Mouse (Mus musculus) intestine, postnatal 0 days (tissue): ENCODE results near the gene Grb2. TPM values are rescaled to one million over a fixed set of nuclear protein-coding genes. Genes with fewer than 3 reads are reported as not detected.

Experiments used
- ATAC-seq: fragments of 200-750 bp; cut with Nextera tagmentation; 2 replicates; pipeline ENCODE4 v1.8.0; 2017; ENCODE audit warnings: mild to moderate bottlenecking, moderate TSS enrichment, moderate library complexity
- H3K27ac ChIP-seq: fragments of 300-500 bp; sonication (generic); 2 replicates; pipeline ENCODE4 v1.5.1; 2014; ENCODE audit warnings: mild to moderate bottlenecking, low read depth, low read length, moderate library complexity
- H3K27me3 ChIP-seq: fragments of 300-500 bp; sonication (generic); replicated peaks from 2 replicates; pipeline ENCODE4 v1.6.1; 2014; ENCODE audit warnings: low read length, mixed read lengths; ENCODE audit not compliant: control insufficient read depth, insufficient read depth
- H3K36me3 ChIP-seq: fragments of 300-500 bp; sonication (generic); 2 replicates; pipeline ENCODE4 v1.6.1; 2014; ENCODE audit warnings: mild to moderate bottlenecking, moderate library complexity; ENCODE audit not compliant: control insufficient read depth, insufficient read depth
- H3K4me1 ChIP-seq: fragments of 300-500 bp; sonication (generic); replicated peaks from 2 replicates; pipeline ENCODE4 v1.6.1; 2014; ENCODE audit warnings: antibody characterized with exemption, low read length, mixed read lengths; ENCODE audit not compliant: control insufficient read depth, insufficient read depth
- H3K4me2 ChIP-seq: fragments of 300-500 bp; sonication (generic); replicated peaks from 2 replicates; pipeline ENCODE4 v1.6.1; 2014; ENCODE audit warnings: low read depth, mild to moderate bottlenecking, moderate library complexity
- H3K4me3 ChIP-seq: fragments of 300-500 bp; sonication (generic); 2 replicates; pipeline ENCODE4 v1.5.1; 2014; ENCODE audit warnings: low read depth, low read length
- H3K9ac ChIP-seq: fragments of 300-500 bp; sonication (generic); 2 replicates; pipeline ENCODE4 v1.6.1; 2014; ENCODE audit warnings: mild to moderate bottlenecking, low read depth, low read length
- H3K9me3 ChIP-seq: fragments of 300-500 bp; sonication (generic); 2 replicates; pipeline ENCODE4 v1.6.1; 2016; ENCODE audit warnings: mixed run types; ENCODE audit not compliant: control insufficient read depth
- CTCF ChIP-seq: sonication (generic); IDR thresholded peaks from 2 replicates; pipeline ENCODE4 v1.5.1; 2016; ENCODE audit warnings: low read depth, mild to moderate bottlenecking, control low read depth, antibody characterized with exemption, moderate library complexity
- WGBS: fragments of 180-500 bp; shearing (Covaris S2); extraction: QIAGEN DNeasy Blood & Tissue Kit; methylation state at CpG from one replicate; pipeline ENCODE4 v1.1.7; 2014; 5-methylcytosine and 5-hydroxymethylcytosine counted together
- polyA plus RNA-seq: library from polyadenylated mRNA; unstranded; fragments of >200 nt; fragmentation: Nextera tagmentation; extraction: Ambion mirVana; gene quantifications from 2 replicates; pipeline ENCODE4 v1.2.1, GENCODE M21; 2015

The Grb2 gene
- polyA plus RNA-seq, 1 experiment from 2014 or later: 60.5 TPM

DNA sequence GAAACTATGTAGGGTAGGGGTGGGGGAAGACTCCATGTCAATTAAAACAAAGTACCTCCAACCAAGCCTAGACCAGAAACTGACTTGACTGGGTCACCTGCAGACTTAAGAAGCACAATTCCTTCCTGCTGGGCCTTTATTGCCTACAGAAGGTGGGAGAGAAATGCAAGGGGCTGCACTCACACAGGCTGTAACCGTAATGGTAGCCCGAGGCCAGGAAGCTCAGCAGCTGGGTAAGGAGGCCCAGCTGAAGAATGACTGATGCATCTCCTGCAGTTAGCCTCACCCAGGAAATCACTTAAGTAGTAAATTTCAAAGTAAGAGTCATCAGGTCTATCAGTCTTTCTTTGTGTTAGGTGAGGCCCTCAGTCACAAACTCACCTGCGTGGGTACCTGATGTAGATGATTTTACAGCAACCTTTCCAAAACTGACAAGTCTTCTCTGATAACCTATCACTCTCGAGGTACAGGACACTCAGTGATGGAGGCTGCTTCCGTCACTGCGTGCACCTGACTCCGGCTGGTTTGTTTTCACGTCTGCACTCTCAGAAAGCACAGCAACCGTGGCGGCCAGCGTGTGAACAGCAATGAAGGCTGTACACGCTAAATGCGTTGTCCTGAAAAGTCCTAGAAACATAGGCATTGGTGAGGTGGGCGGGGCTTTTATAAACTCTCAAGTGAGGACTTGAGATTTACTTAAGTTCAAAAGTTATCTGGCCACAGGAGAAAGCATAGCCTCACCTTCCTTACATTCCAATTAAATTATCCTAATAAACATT is 19.1 kb downstream of the Grb2 start:
- H3K4me3 ChIP-seq: no peak overlapping the region
- H3K4me2 ChIP-seq: no peak overlapping the region
- no peaks in the 10 kb centered on the region for H3K9me3 ChIP-seq
- no peak overlapping the region for H3K9ac ChIP-seq
- H3K27me3 ChIP-seq: no peaks in the 10 kb centered on the region
- peaks cover 6% of the 10 kb centered on the region; the same call in 1 of the 2 replicates for H3K36me3 ChIP-seq
- no peak for TF ChIP-seq CTCF
- H3K27ac ChIP-seq: no peak overlapping the region; the same call in 1 of the 2 replicates
- ATAC-seq: no peak
- 0 out of 2 replicates have a peak, but pooled peaks cover 5% of the 10 kb centered on the region for H3K4me1 ChIP-seq
- WGBS: 86% methylated on average over 14 of the region's 14 CpGs

GRCm38 (mm10) chr11:115686369-115686768 is 22.0 kb downstream of the Grb2 start:
- Histone ChIP-seq H3K27me3 (no peaks in the 10 kb centered on the region), H3K36me3 (peaks cover 14% of the 10 kb centered on the region; the same call in 1 of the 2 replicates), H3K9me3 (no peaks in the 10 kb centered on the region), H3K4me1 (no peaks in the 10 kb centered on the region), H3K4me3 (no peak overlapping the region), H3K4me2 (no peak overlapping the region), H3K27ac (no peak overlapping the region), H3K9ac (no peak overlapping the region)
- no peak for ATAC-seq
- WGBS: 72% methylated on average over 6 of the region's 6 CpGs
- no peak for TF ChIP-seq CTCF

GRCm38 (mm10) chr11:115685954-115686353 is 22.4 kb downstream of the Grb2 start:
- H3K9me3 ChIP-seq: no peaks in the 10 kb centered on the region
- H3K4me1 ChIP-seq: no peaks in the 10 kb centered on the region
- H3K9ac ChIP-seq: no peak overlapping the region
- no peak for ATAC-seq
- H3K4me3 ChIP-seq: no peak overlapping the region
- TF ChIP-seq CTCF: no peak
- H3K27me3 ChIP-seq: no peaks in the 10 kb centered on the region
- peaks cover 14% of the 10 kb centered on the region; the same call in 1 of the 2 replicates for H3K36me3 ChIP-seq
- WGBS: 77% methylated on average over 7 of the region's 7 CpGs
- no peak overlapping the region for H3K4me2 ChIP-seq
- no peak overlapping the region for H3K27ac ChIP-seq

DNA sequence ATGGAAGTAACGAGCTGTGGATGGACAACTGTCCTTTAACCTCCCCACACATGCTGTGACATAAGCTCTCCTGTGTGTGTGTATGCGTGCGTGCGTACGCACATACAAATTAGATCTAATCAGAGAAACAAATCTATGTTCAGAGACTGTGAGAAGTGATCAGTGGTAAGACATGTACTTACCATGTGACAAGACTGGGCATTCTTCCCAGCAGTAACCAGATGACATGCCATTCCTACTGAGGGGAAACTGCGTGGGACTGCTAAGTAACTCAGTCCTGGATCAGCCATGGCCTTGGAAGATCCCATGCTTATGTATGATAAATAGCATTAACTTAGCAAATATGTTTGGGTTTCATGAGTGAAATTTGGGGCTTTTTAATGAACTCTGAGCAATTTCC is 23.5 kb downstream of the Grb2 start:
- no peak for TF ChIP-seq CTCF
- no peak overlapping the region for H3K9ac ChIP-seq
- H3K36me3 ChIP-seq: peaks cover 14% of the 10 kb centered on the region; the same call in 1 of the 2 replicates
- 86% methylated on average over 6 of the region's 6 CpGs for WGBS
- 0 out of 2 replicates have a peak, but pooled peaks cover under 1% of the 10 kb centered on the region for H3K4me1 ChIP-seq
- no peak for ATAC-seq
- no peak overlapping the region for H3K4me2 ChIP-seq
- H3K4me3 ChIP-seq: no peak overlapping the region
- no peaks in the 10 kb centered on the region for H3K9me3 ChIP-seq
- H3K27ac ChIP-seq: no peak overlapping the region
- H3K27me3 ChIP-seq: no peaks in the 10 kb centered on the region

DNA sequence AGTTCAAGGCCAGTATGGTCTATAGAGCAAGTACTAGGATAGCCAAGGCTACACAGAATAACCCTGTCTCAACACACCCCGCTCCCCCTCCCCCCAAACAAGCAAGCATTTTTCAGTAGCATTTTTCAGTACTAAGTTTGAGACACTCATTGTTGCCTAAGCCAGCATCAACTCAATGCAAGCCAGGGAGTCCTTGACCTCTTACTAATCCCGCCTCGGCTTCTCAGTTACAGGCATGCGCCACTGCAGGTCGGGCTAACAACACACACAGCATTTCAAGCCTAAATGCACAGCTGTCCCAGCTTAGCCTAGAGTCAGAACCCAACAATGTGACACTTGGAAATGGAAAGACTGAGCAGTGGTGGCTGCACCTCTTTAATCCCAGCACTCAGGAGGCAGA is 25.1 kb downstream of the Grb2 start:
- H3K4me2 ChIP-seq: no peak overlapping the region
- no peaks in the 10 kb centered on the region for H3K9me3 ChIP-seq
- H3K9ac ChIP-seq: no peak overlapping the region
- H3K4me3 ChIP-seq: no peak overlapping the region
- WGBS: 93% methylated on average over 5 of the region's 5 CpGs
- peaks cover 13% of the 10 kb centered on the region for H3K36me3 ChIP-seq
- 0 out of 2 replicates have a peak, but pooled peaks cover 5% of the 10 kb centered on the region for H3K4me1 ChIP-seq
- no peak overlapping the region for H3K27ac ChIP-seq
- no peak for TF ChIP-seq CTCF
- H3K27me3 ChIP-seq: no peaks in the 10 kb centered on the region
- no peak for ATAC-seq

- H3K9me3 ChIP-seq: no peaks in the 10 kb centered on the region
- no peak overlapping the region for H3K4me2 ChIP-seq
- no peak for TF ChIP-seq CTCF
- H3K4me1 ChIP-seq: 0 out of 2 replicates have a peak, but pooled peaks cover 5% of the 10 kb centered on the region
- ATAC-seq: no peak
- H3K27me3 ChIP-seq: no peaks in the 10 kb centered on the region
- H3K9ac ChIP-seq: no peak overlapping the region
- H3K27ac ChIP-seq: no peak overlapping the region
- WGBS: 93% methylated on average over 3 of the region's 3 CpGs
- no peak overlapping the region for H3K4me3 ChIP-seq
- peaks cover 18% of the 10 kb centered on the region for H3K36me3 ChIP-seq
Measured at GRCm38 (mm10) chr11:115682411-115682810, 26.0 kb downstream of the Grb2 start.
